Mouse (Mus musculus) E14TG2a.4 (cell line): ENCODE measurements at regions not wholly inside any gene's neighbourhood (a gene's known extent, or its start where the extent isn't known, plus 50 kb on each side); places are given as distances from the start of the nearest gene placed in this dataset.

Source experiments
- CTCF ChIP-seq: conservative IDR thresholded peaks from 2 replicates; pipeline ENCODE4 v1.5.1; 2014; ENCODE audit warnings: low read length
- NANOG ChIP-seq: IDR thresholded peaks from 2 replicates; pipeline ENCODE4 v1.6.1; 2014; ENCODE audit warnings: borderline replicate concordance, low read length, mixed read lengths
- POU5F1 ChIP-seq: IDR thresholded peaks from 2 replicates; pipeline ENCODE4 v1.6.1; 2014; ENCODE audit warnings: low read length, borderline replicate concordance

GRCm38 (mm10) chr1:166803928-166804327 lies 122.3 kb upstream of the Fmo9 start:
- no peak for TF ChIP-seq CTCF
- TF ChIP-seq NANOG = no peak
- no peak for TF ChIP-seq POU5F1
